Mouse (Mus musculus) R1 (cell line): ENCODE data around the gene Vmn1r168.
"Not testable (repeated sequence)": the region's sequence is repeated elsewhere in the genome, so short reads cannot be mapped to it uniquely, and the experiment has no call there.

Source experiments
- DNase-seq: peaks from one replicate; pipeline ENCODE4 v3.0.0-alpha.2; 2018; ENCODE audit warnings: low read depth, low spot score

Vmn1r168 gene

DNA sequence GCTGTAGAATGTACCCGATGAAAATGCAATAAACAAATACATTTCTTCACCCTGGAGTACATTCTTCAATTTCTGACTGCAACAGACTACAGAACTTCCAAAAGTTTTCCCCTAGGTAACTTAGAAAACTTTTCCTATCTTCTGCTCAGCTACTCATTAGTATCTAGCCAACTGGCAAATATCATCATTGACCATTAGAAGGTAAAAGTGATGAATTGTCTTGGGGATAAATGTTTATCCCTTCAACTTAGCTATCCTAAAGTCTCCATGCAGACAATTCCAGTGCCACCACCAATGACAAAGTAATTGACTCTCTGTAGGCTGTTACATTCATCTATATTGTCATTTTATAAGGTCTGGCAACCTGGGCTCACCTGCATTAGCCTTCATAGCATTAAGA lies at the start of gene Vmn1r168:
Gene Vmn1r168 (plus strand): TSS at position 301 of the 400 bp plus-strand sequence.
- not testable (repeated sequence) for DNase-seq

DNA sequence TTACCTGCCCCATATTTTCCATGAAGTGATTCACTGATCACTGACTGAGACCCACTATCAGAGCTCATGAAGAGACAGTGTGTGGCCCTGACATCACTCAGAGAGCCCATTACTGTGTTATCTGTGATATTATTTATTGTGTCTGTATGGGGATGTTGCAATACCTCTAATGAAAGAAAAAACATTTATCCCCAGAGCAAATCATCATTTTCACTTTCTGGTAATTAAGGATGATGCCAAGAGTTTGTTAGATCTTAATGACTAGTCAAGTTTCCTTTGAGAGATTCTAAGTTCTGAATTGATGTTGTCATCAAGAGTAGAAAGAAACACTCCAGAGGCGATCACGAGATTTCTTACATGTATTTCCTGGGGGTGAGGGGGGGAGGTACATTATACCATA lies 32.4 kb upstream of the Vmn1r168 start, which contains the start of gene Vmn1r167:
Gene Vmn1r167 (minus strand): TSS at position 101 of the 400 bp plus-strand sequence.
- DNase-seq = not testable (repeated sequence)

GRCm38 (mm10) chr7:23575226-23575625 lies 35.7 kb downstream of the Vmn1r168 start, which contains the start of gene Vmn1r169:
Gene Vmn1r169, plus strand, starts transcription at chr7:23575526.
- not testable (repeated sequence) for DNase-seq
